8 mouse cellular contexts compared by ENCODE assay signal in the genomic region with DNA sequence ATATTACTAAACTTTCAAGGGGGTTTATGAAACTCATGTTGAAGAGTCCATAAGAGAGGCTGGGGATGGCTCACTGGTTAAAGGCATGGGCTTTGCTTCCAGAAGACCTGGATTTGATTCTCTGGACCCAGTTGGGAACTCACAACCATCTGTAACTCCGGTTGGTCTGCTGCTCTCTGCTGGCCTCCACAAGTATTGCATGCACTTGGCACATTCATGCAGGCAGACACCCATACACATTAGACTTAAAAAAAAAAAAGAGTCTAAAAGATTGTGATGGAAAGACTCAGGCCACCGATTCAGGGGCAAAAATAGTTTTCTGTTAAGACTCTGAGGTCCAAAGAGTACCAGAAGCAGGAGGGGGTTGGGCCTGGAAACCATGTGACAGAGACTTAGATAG. TPM values are rescaled to one million over a fixed set of nuclear protein-coding genes. Genes with fewer than 3 reads are reported as not detected.
DNase-seq lines count a peak whose midpoint lies in the region; ATAC-seq lines count a peak whose summit lies in the region.

No protein-coding gene starts in this region.

- H3K4me3 ChIP-seq in intestine, embryonic 16.5 days (ENCODE audit: low read length): no peak overlapping the region
- H3K4me3 ChIP-seq in liver, embryonic 11.5 days (ENCODE audit: low read depth, low read length): no peak overlapping the region

- no peaks in the 10 kb centered on the region for H3K9me3 ChIP-seq in intestine, embryonic 16.5 days (ENCODE audit: control insufficient read depth, low read length)
- H3K9me3 ChIP-seq in liver, embryonic 11.5 days (ENCODE audit: control insufficient read depth, low read length): no peaks in the 10 kb centered on the region

- H3K4me2 ChIP-seq in intestine, embryonic 16.5 days (ENCODE audit: low read depth, low read length): no peak overlapping the region
- no peak overlapping the region for H3K4me2 ChIP-seq in liver, embryonic 11.5 days

- peak; percentile 74 to 78 for DNase-seq in left cerebral cortex, adult 18-20 months (ENCODE audit: low spot score in 2 of 2)
- no peak for DNase-seq in left cerebral cortex, adult 11 months (ENCODE audit: low spot score)
- peak; percentile 77 to 81 for DNase-seq in adrenal gland, postnatal 36 days
- peak; percentile 72 for DNase-seq in forelimb bud, embryonic 11.5 days (ENCODE audit: low read depth, low spot score)
- DNase-seq in liver, embryonic 11.5 days (ENCODE audit: low spot score): peak; percentile 58
- DNase-seq in retina, postnatal 7 days (ENCODE audit: low read depth, low spot score): peak; percentile 53
- DNase-seq in urinary bladder, postnatal 36 days (ENCODE audit: low spot score in 2 of 2): peak; percentile 69 to 78

- ATAC-seq in intestine, embryonic 16.5 days: peak; percentile 19; the same call in 1 of the 2 replicates
- ATAC-seq in liver, embryonic 11.5 days (replicated peaks; ENCODE audit: low FRiP score): no peak; the same call in 1 of the 2 replicates

- no peaks in the 10 kb centered on the region for H3K27me3 ChIP-seq in intestine, embryonic 16.5 days (replicated peaks; ENCODE audit: control insufficient read depth, insufficient read depth, low read length)
- no peaks in the 10 kb centered on the region for H3K27me3 ChIP-seq in liver, embryonic 11.5 days (replicated peaks; ENCODE audit: control insufficient read depth, insufficient read depth, low read length)

- H3K9ac ChIP-seq in intestine, embryonic 16.5 days (ENCODE audit: low read depth, low read length): no peak overlapping the region
- H3K9ac ChIP-seq in liver, embryonic 11.5 days (ENCODE audit: low read depth, low read length): no peak overlapping the region

- H3K36me3 ChIP-seq in intestine, embryonic 16.5 days (ENCODE audit: control insufficient read depth, insufficient read depth, low read length): peaks cover 40% of the 10 kb centered on the region
- peaks cover 84% of the 10 kb centered on the region for H3K36me3 ChIP-seq in liver, embryonic 11.5 days (ENCODE audit: control insufficient read depth, insufficient read depth, low read length)

- 46% methylated on average over 2 of the region's 2 CpGs for WGBS in intestine, embryonic 16.5 days
- WGBS in liver, embryonic 11.5 days: 34% methylated on average over 2 of the region's 2 CpGs

- 0 out of 2 replicates have a peak overlapping the region, but pooled peaks have one; percentile 1 for H3K27ac ChIP-seq in intestine, embryonic 16.5 days (ENCODE audit: low read length)
- H3K27ac ChIP-seq in liver, embryonic 11.5 days (ENCODE audit: low read depth, low read length): peak overlapping the region; percentile 28; the same call in 1 of the 2 replicates

- H3K4me1 ChIP-seq in intestine, embryonic 16.5 days (ENCODE audit: control insufficient read depth, insufficient read depth, low read length): peaks cover 8% of the 10 kb centered on the region; the same call in 1 of the 2 replicates
- H3K4me1 ChIP-seq in liver, embryonic 11.5 days (replicated peaks; ENCODE audit: control insufficient read depth, insufficient read depth, low read length): peaks cover 6% of the 10 kb centered on the region

RNA-seq across cellular contexts. Expression of a gene that starts 8.1 kb away (rescaled TPM):
- 100 to 1,000 TPM; 171 to 184 TPM for total RNA-seq in left cerebral cortex, adult 18-20 months (2021)
- total RNA-seq in adrenal gland, postnatal 36 days (2021): 1,000 to 10,000 TPM in 1 of 2 experiments, 100 to 1,000 TPM in 1; 677 to 1,388 TPM
- 146 and 154 TPM in 2 replicates for polyA plus RNA-seq in intestine, embryonic 16.5 days (2015; fragmentation: Nextera tagmentation; extraction: Ambion mirVana)
- polyA plus RNA-seq in liver, embryonic 11.5 days (2014; fragmentation: Nextera tagmentation; extraction: Ambion mirVana): 113 and 121 TPM in 2 replicates

RNA-seq across cellular contexts. Expression of a gene that starts 13.0 kb away (rescaled TPM):
- 10 to 100 TPM; 68.6 to 71.2 TPM for total RNA-seq in left cerebral cortex, adult 18-20 months (2021)
- 100 to 1,000 TPM; 161 to 204 TPM for total RNA-seq in adrenal gland, postnatal 36 days (2021)
- 466 and 467 TPM in 2 replicates for polyA plus RNA-seq in intestine, embryonic 16.5 days (2015; fragmentation: Nextera tagmentation; extraction: Ambion mirVana)
- 472 and 478 TPM in 2 replicates for polyA plus RNA-seq in liver, embryonic 11.5 days (2014; fragmentation: Nextera tagmentation; extraction: Ambion mirVana)

RNA-seq across cellular contexts. Expression of a gene that starts 13.2 kb away (rescaled TPM):
- total RNA-seq in left cerebral cortex, adult 18-20 months (2021): 10 to 100 TPM; 12.1 to 14.1 TPM
- total RNA-seq in adrenal gland, postnatal 36 days (2021): 10 to 100 TPM; 12.0 to 18.4 TPM
- 77.9 and 87.8 TPM in 2 replicates for polyA plus RNA-seq in intestine, embryonic 16.5 days (2015; fragmentation: Nextera tagmentation; extraction: Ambion mirVana)
- polyA plus RNA-seq in liver, embryonic 11.5 days (2014; fragmentation: Nextera tagmentation; extraction: Ambion mirVana): 215 and 236 TPM in 2 replicates

RNA-seq across cellular contexts. Expression of a gene that starts 49.8 kb away (rescaled TPM):
- total RNA-seq in left cerebral cortex, adult 18-20 months (2021): 10 to 100 TPM; 14.1 to 17.2 TPM
- total RNA-seq in adrenal gland, postnatal 36 days (2021): 1 to 10 TPM; 1.4 to 1.7 TPM
- polyA plus RNA-seq in intestine, embryonic 16.5 days (2015; fragmentation: Nextera tagmentation; extraction: Ambion mirVana): 9.9 and 10.1 TPM in 2 replicates
- polyA plus RNA-seq in liver, embryonic 11.5 days (2014; fragmentation: Nextera tagmentation; extraction: Ambion mirVana): 23.8 and 24.1 TPM in 2 replicates
